Mouse (Mus musculus) myocyte (in vitro differentiated cells): ENCODE data around the gene Nt5dc2.

Experiments
- E2F4 ChIP-seq: IDR thresholded peaks from one replicate; pipeline ENCODE4 v1.6.1; 2011; ENCODE audit warnings: mild to moderate bottlenecking, control low read depth, moderate library complexity; ENCODE audit not compliant: insufficient read depth
- MYOD1 ChIP-seq, 3 experiments: IDR thresholded peaks; one replicate each; pipeline ENCODE4 v1.6.1; 2011; ENCODE audit warnings: control low read depth in 2 of 3, low read depth in 2 of 3, mild to moderate bottlenecking in 2 of 3, moderate library complexity in 1 of 3; ENCODE audit not compliant: insufficient read length in 2 of 3, control insufficient read depth in 1 of 3
- MYOG ChIP-seq, 3 experiments: IDR thresholded peaks; one replicate each; pipeline ENCODE4 v1.6.1; 2011; ENCODE audit warnings: control low read depth in 2 of 3, low read depth in 2 of 3, mild to moderate bottlenecking in 2 of 3; ENCODE audit not compliant: insufficient read length in 2 of 3, control insufficient read depth in 1 of 3, insufficient read depth in 1 of 3
- POLR2A ChIP-seq: IDR thresholded peaks from one replicate; pipeline ENCODE4 v1.6.1; 2011; ENCODE audit warnings: low read depth, mild to moderate bottlenecking, control low read depth, moderate library complexity; ENCODE audit not compliant: insufficient read length
- POLR2AphosphoS2 ChIP-seq: IDR thresholded peaks from one replicate; pipeline ENCODE4 v1.6.1; 2011; ENCODE audit warnings: low read depth, control low read depth; ENCODE audit not compliant: insufficient read length
- TCF12 ChIP-seq: IDR thresholded peaks from one replicate; pipeline ENCODE4 v1.6.1; 2011; ENCODE audit warnings: mild to moderate bottlenecking, control low read depth; ENCODE audit not compliant: poor library complexity, insufficient read depth, severe bottlenecking
- USF1 ChIP-seq: IDR thresholded peaks from one replicate; pipeline ENCODE4 v1.6.1; 2011; ENCODE audit warnings: low read depth, mild to moderate bottlenecking, control low read depth, moderate library complexity

DNA sequence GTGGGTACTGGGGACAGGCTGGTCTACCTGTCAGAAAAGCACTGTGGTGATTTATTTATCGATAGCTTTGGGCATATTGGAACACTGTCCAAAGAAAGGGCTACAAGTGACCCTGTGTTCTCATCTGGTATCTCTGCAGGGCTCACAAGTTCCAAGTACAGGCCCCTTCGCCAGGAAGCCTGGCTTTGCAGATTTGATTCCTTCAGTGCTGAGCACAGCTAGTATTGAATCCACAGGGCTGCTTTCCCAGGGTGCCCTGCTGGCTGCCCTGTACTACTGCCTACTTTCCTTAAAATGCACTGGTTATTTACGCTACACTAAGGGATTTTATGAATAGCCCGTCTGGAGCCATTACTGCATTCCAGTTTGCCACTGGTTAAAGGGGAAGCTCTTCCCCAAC, 50.7 kb downstream of the Nt5dc2 start:
- TF ChIP-seq POLR2A: no peak
- TF ChIP-seq TCF12: no peak
- TF ChIP-seq MYOG (IDR thresholded peaks at IDR 0.05; ENCODE audit: control insufficient read depth in 1 of 3, insufficient read depth in 1 of 3, insufficient read length in 2 of 3, low read depth in 2 of 3): no peak
- no peak for TF ChIP-seq MYOD1 (IDR thresholded peaks at IDR 0.05; ENCODE audit: control insufficient read depth in 1 of 3, insufficient read length in 2 of 3, low read depth in 2 of 3)
- no peak for TF ChIP-seq POLR2AphosphoS2
- no peak for TF ChIP-seq E2F4
- no peak for TF ChIP-seq USF1
